Mouse (Mus musculus) hindbrain, embryonic 12.5 days (tissue): ENCODE data around the gene Vmn1r112. TPM values are rescaled to one million over a fixed set of nuclear protein-coding genes. Genes with fewer than 3 reads are reported as not detected.
"Not testable (repeated sequence)": the region's sequence is repeated elsewhere in the genome, so short reads cannot be mapped to it uniquely, and the experiment has no call there.

Source experiments
- ATAC-seq: fragments of 200-750 bp; cut with Nextera tagmentation; 2 replicates; pipeline ENCODE4 v1.8.0; 2017; ENCODE audit warnings: moderate TSS enrichment; ENCODE audit not compliant: low FRiP score
- H3K27ac ChIP-seq: fragments of 300-500 bp; sonication (generic); 2 replicates; pipeline ENCODE4 v1.5.1; 2016; ENCODE audit warnings: mild to moderate bottlenecking
- H3K27me3 ChIP-seq: fragments of 300-500 bp; sonication (generic); 2 replicates; pipeline ENCODE4 v1.6.1; 2016; ENCODE audit warnings: mild to moderate bottlenecking
- H3K36me3 ChIP-seq: fragments of 300-500 bp; sonication (generic); 2 replicates; pipeline ENCODE4 v1.6.1; 2016; ENCODE audit warnings: mild to moderate bottlenecking
- H3K4me1 ChIP-seq: fragments of 300-500 bp; sonication (generic); 2 replicates; pipeline ENCODE4 v1.6.1; 2016
- H3K4me2 ChIP-seq: fragments of 300-500 bp; sonication (generic); replicated peaks from 2 replicates; pipeline ENCODE4 v1.6.1; 2016; ENCODE audit warnings: mild to moderate bottlenecking
- H3K4me3 ChIP-seq: fragments of 300-500 bp; sonication (generic); 2 replicates; pipeline ENCODE4 v1.5.1; 2016; ENCODE audit warnings: mild to moderate bottlenecking
- H3K9ac ChIP-seq: fragments of 300-500 bp; sonication (generic); 2 replicates; pipeline ENCODE4 v1.6.1; 2016; ENCODE audit warnings: mild to moderate bottlenecking, moderate library complexity
- H3K9me3 ChIP-seq: fragments of 300-500 bp; sonication (generic); replicated peaks from 2 replicates; pipeline ENCODE4 v1.6.1; 2016; ENCODE audit warnings: mild to moderate bottlenecking
- WGBS: fragments of 180-500 bp; shearing (Covaris S2); methylation state at CpG from one replicate; pipeline ENCODE4 v1.1.7; 2016; 5-methylcytosine and 5-hydroxymethylcytosine counted together
- polyA plus RNA-seq: library from polyadenylated mRNA; unstranded; fragments of >200 nt; fragmentation: Nextera tagmentation; extraction: Ambion mirVana; gene quantifications from 2 replicates; pipeline ENCODE4 v1.2.1, GENCODE M21; 2016

The Vmn1r112 gene
- polyA plus RNA-seq = not detected in 2 replicates

GRCm38 (mm10) chr7:20770885-20771284 lies at the start of gene Vmn1r112:
Gene Vmn1r112 (plus strand): TSS chr7:20771185.
- H3K27ac ChIP-seq, ATAC-seq, H3K36me3 ChIP-seq, H3K4me3 ChIP-seq, H3K4me2 ChIP-seq, H3K9ac ChIP-seq, H3K27me3 ChIP-seq, H3K9me3 ChIP-seq, H3K4me1 ChIP-seq: not testable (repeated sequence)
- no CpG with 5 or more reads among the region's 3 CpGs for WGBS

GRCm38 (mm10) chr7:20730524-20730923 lies 40.5 kb upstream of the Vmn1r112 start, which contains the start of gene Gm10668:
Gene Gm10668 (minus strand): TSS chr7:20730624.
- H3K4me3 ChIP-seq, H3K36me3 ChIP-seq, H3K27ac ChIP-seq, ATAC-seq, H3K27me3 ChIP-seq, H3K9ac ChIP-seq, H3K4me1 ChIP-seq, H3K9me3 ChIP-seq, H3K4me2 ChIP-seq: not testable (repeated sequence)
- WGBS = no CpG with 5 or more reads among the region's 1 CpGs

GRCm38 (mm10) chr7:20786985-20787384 lies 16.0 kb downstream of the Vmn1r112 start, which contains the start of gene Vmn1r113:
Gene Vmn1r113 (plus strand): TSS chr7:20787285.
- not testable (repeated sequence) for H3K4me1 ChIP-seq, ATAC-seq, H3K9me3 ChIP-seq, H3K36me3 ChIP-seq, H3K9ac ChIP-seq, H3K4me3 ChIP-seq, H3K4me2 ChIP-seq, H3K27me3 ChIP-seq, H3K27ac ChIP-seq
- WGBS = 58% methylated on average over 2 of the region's 2 CpGs

GRCm38 (mm10) chr7:20812086-20812485 lies 41.1 kb downstream of the Vmn1r112 start, which contains the start of gene Vmn1r114:
Gene Vmn1r114 (minus strand): TSS chr7:20812186.
- not testable (repeated sequence) for H3K4me1 ChIP-seq, H3K27ac ChIP-seq, H3K9me3 ChIP-seq, H3K9ac ChIP-seq, H3K27me3 ChIP-seq, H3K4me2 ChIP-seq, H3K4me3 ChIP-seq, ATAC-seq, H3K36me3 ChIP-seq
- WGBS = no CpG with 5 or more reads among the region's 5 CpGs

Other genes with a start within 250 kb of the Vmn1r112 start
- gene Vmn1r104, start 237.3 kb upstream of the Vmn1r112 start, polyA plus RNA-seq = not detected in 2 replicates
- gene Gm5726, start 225.4 kb upstream of the Vmn1r112 start, polyA plus RNA-seq = not detected in 2 replicates
- gene Gm4141, start 194.9 kb upstream of the Vmn1r112 start, polyA plus RNA-seq = not detected in 2 replicates
- not detected in 2 replicates for gene Gm4513, start 172.2 kb upstream of the Vmn1r112 start, polyA plus RNA-seq
- not detected in 2 replicates for gene Vmn1r107, start 102.3 kb upstream of the Vmn1r112 start, polyA plus RNA-seq
- gene Vmn1r111, start 68.0 kb upstream of the Vmn1r112 start, polyA plus RNA-seq = not detected in 2 replicates
- not detected in 2 replicates for gene Gm10668, start 40.6 kb upstream of the Vmn1r112 start, polyA plus RNA-seq
- not detected in 2 replicates for gene Vmn1r113, start 16.1 kb downstream of the Vmn1r112 start, polyA plus RNA-seq
- gene Vmn1r114, start 41.0 kb downstream of the Vmn1r112 start, polyA plus RNA-seq = not detected in 2 replicates
- gene Vmn1r115, start 73.8 kb downstream of the Vmn1r112 start, polyA plus RNA-seq = not detected in 2 replicates
- not detected in 2 replicates for gene Vmn1r116, start 101.1 kb downstream of the Vmn1r112 start, polyA plus RNA-seq
- gene Vmn1r117, start 112.9 kb downstream of the Vmn1r112 start, polyA plus RNA-seq = not detected in 2 replicates
- not detected in 2 replicates for gene Vmn1r118, start 141.2 kb downstream of the Vmn1r112 start, polyA plus RNA-seq
- gene Vmn1r119, start 241.3 kb downstream of the Vmn1r112 start, polyA plus RNA-seq = not detected in 2 replicates